Mouse (Mus musculus) MEL-GATA-1-ER (cell line): Measurements from ENCODE around the gene Dennd5b.
"Not testable (repeated sequence)": the region's sequence is repeated elsewhere in the genome, so short reads cannot be mapped to it uniquely, and the experiment has no call there.

Experiments used
- DNase-seq: peaks from one replicate; pipeline ENCODE4 v3.0.0-alpha.2; 2012; ENCODE audit warnings: low read depth; ENCODE audit errors: extremely low read depth

Gene Dennd5b

DNA sequence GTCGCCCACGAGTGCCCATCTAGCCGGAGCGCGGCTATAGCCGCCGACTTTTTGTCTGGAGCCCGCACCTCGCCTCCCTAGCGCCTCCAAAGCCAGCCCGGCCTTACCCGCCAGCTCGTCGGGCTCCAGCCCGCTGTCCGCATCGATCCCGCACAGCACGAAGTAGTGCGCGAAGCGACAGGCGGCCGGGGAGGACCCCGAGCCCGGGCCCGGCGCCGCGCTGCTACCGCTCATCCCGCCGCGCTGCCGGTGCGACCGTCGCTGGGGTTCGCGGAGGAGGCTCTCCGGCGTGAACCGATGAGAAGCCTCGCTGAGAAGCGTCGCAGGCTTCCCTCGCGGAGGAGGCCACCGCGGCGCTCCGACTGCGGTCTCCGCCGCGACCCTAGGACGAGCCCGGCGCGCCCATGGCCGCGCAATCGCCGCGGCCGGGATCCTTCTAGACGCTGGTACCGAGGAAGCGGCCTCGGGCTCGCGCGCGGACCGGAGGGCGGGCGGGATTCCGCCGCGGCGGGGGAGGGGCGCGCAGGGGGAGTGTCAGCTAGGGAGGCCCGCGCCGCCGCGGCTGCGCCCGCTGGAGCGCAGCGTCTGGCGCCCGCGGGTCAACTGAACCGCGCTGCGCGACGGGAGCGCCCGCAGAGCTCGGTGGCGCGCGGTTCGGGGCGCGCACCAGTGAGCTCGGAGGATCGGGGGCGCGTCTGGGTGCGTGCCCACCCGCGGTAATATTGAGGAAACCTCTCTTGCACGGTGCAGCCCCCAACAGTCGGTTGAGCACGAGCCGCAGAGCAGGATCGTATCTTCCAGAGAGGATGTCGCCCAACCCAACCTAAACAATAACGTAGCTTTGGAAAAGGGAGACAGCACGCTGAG, at the start of gene Dennd5b:
TSS of gene Dennd5b (minus strand) at position 605 of the 867 bp plus-strand sequence.
- no peak for DNase-seq

DNA sequence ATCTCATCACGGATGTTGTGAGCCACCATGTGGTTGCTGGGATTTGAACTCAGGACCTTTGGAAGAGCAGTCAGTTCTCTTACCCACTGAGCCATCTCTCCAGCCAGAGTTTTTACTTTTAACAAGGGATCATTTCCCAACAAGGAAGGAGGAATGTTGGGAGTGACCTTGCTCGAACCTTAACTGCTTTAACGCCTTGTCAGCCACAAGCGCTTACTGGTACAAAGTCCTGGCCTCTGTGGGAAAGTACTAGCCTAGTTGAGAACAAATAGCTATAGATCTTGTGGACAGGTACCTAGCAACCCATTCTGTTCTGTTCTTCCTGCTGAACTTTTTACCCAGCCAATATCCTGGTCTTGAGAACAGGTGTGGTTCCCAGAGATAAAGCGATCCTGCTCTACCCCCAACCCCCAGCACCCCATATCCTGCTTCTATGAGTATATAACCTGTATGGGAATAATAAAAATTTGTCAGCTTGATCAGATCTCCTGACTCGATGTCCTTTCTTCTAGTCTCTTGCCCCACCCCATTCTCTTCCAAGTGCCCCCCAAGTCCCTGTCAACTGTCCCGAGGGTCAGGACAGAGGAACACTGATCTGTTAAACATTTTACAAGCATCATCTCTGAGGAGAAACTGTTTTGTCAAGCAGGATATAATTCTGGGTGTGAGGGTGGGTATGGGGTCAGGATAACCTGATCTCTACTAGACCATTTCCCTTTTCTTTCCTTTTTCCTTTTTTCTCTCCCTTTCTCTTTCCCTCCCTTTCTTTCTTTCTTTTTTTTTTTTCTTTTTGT, 47.2 kb upstream of the Dennd5b start:
- DNase-seq = no peak

DNA sequence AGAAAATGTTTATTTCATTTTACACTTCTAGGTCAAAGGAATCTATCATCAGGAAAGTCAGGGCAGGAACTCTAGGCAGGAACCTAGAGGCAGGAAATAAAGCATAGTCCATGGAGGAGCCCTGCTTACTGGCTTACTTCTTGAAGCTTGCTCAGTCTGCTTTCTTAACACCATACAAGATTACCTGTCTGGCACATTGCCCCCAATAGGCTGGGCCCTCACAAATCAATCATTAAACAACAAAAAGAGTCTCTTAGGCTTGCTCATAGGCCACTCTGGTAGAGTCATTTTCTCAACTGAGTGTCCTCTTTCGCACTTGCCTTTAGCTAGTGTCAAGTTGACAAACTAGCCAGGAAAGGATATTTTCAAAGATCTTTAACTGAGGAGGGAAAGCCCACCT, 43.7 kb upstream of the Dennd5b start:
- no peak for DNase-seq

DNA sequence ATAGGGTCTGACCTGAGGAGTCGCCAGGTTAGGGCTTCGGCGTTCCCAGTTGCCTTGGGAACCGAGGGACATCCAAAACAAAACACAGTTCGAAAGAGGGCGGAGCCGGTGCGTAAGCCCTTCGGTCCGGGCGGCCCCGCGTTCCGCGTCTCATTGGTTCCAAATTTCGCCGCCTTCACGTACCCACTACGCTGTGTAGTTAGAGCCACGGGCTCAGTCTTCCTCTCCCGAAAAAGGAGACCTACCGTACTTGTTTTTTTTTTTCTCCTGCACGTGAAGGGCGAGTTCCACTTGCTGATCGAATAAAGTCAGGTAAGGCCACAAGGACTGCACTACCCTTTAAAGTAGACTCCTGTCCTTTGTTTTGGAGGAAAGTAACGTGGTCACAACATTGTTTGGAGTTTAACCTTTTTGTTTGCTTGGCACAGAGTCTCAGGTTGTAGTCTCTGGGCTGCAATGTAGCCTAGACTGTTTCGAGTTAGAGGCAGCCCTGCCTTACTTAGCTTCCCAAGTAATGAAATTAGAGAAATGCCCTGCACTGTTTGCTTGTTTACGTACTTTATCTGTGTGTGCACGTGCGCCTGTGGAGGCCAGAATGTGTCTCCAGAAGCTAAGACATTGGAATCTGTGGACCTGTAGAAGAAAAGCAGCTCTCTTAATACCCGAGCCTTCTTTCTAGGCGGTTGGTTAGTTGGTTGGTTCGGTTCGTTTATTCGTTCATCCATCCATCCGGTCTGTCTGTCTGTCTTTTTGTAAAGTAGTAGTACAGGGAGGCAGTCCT, 40.1 kb upstream of the Dennd5b start:
- DNase-seq = peak; percentile 78

DNA sequence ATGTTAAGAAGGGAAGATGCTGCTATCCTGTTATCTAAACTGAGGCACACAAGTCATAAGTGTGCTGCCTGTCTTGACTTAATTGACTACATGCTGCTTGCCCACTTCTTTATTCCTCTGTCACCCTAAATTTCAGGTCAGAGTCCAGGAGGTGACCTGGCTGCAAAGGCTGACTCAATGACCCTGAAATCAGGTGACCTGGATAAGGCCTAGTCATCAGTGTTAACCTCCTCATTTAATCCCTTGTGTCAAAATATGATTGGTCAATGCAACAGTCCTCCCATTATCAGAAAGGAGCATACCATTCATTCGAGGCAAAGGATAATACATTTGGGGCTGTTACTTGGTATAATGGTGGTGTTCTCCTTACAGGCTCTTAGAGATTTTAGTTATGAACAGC, 38.0 kb upstream of the Dennd5b start, which contains the start of gene Etfbkmt:
TSS of gene Etfbkmt (plus strand) at position 379 of the 400 bp plus-strand sequence.
- DNase-seq = no peak

DNA sequence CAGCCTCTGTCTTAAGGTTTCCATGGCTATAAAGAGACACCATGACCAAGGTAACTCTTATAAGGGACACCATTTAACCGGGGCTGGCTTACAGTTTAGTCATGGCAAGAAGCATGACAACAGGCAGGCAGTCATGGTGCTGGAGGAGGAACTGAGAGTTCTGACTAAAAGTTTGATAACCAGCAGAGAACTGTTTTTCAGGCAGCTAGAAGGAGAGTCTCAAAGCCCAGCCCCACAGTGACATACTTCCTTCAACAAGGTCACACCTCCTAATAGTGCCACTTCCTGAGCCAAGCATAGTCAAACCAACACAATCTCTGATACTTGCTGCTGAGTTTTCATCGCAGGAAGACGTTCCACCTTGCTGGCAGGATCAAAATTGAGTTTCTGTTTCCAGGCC, 37.5 kb upstream of the Dennd5b start:
- DNase-seq = no peak

DNA sequence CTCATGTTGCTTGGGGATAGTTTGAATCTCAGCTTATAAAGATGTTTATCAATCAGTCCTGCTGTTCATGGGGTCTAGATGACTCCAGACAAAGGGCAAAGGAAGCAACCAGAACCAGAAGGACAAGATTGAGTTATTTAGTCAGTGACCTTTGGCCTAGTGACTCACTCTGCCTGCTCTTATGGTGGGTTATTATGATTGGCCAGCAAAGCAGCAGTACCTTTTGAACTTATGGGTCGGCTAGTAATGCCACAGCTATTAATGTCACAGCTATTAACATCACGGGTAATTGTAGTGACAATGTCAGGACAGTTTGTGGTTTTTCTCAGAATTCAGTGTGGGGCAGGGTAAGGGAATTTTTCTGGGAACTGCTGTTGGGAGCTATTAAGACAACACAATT, 36.5 kb upstream of the Dennd5b start:
- no peak for DNase-seq

DNA sequence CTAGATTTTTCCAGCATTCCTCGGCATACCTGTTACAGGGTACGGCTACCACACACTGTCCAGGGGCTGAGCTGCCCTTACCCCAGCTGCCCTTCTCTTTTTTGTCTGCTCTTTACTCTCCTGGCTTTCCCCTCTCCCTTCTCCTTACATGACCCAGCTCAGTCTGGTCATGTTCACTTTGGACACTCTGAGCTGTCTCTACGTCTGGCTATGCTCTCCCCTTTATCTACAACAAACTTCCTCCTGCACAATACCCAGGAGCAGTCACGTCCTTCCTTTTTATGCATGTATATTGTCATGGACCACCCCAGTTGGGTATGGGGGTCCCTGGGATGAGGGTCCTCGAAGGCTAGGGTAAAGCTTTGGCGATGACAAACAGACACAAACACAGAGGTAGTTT, 34.2 kb upstream of the Dennd5b start:
- DNase-seq = no peak

DNA sequence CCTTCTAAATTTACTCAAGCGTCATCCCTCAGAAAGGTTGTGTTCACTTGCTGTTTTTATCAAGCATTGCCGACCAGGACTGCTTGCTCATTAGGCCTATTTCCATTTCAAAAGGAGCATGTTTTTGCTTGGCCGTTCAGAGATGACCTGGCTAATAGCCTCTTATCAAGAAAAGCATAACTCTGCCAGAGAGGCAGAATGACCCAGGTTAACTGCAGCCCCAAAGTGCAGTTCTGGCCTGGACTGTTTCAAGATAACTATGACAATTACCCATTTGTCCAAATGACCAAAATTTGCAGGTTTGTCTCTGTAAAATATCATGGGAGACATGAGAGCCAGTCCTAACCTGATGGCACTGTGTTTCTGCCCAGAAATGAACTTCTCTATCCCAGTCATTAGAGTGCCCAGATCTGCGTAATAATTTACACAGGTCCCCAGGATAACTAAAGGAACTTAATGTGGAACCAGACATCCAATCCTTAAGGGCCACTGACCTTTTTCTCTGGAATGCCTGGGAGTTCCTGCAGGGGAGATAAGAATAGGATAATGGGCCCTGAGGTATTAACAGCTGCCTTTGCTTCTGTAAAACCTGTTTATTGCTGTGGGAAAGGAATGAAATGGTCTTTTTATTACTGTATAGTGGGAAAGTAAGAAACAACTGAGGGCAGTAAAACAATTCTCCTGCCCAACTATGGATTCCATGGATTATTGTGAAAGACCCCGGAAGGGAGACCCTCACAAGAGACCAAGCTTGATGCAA, 33.1 kb upstream of the Dennd5b start:
- no peak for DNase-seq

DNA sequence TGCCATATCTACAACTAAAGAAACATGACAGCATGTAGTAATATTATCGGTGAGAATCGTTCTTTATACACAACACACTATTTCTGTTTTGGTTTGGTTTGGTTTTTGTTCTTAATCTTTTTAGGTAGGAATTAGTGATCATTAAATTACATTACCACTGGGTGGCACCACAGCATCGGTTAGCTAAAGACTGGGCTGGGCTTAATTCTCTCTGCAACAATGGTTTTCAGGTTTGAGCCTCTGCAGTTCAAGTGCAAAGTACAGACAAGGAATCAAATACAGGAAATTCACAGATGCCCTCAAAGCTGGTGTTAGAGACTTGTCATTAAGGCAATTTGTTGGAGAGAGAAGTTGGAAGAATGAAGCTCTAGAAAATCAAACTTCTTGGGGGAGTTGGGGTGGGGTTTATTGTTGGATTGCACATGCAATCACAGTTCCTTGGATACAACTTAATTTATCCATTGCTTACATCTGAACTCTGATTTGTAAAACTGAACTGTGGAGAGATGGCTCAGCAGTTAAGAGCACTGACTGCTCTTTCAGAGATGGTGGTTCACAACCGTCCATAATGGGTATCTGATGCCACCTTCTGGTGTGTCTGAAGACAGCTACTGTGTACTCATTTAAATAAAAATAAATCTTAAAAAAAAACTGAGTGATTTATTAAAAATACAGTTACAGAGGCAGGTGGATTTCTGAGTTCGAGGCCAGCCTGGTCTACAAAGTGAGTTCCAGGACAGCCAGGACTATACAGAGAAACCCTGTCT, 31.0 kb upstream of the Dennd5b start:
- DNase-seq = peak; percentile 65

DNA sequence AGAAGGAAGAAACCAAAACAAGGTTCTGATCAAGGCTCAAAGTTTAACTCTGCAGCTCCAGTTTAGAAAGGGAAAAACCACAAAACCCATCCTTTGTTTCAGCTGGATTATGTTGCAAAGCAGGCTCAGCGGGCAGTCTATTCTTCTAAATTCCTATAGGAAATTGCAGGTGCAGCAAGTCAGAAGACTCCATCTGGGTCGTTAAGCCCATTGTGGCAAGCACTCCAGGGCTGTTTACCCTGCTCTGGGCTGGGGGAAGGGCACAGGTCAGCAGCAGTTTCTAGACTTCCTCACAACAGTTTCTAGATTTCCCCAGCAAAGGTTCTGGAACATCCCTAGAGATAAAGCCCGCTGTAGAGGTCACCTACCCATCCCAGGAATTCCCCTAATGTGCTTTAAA, 29.6 kb upstream of the Dennd5b start:
- no peak for DNase-seq

DNA sequence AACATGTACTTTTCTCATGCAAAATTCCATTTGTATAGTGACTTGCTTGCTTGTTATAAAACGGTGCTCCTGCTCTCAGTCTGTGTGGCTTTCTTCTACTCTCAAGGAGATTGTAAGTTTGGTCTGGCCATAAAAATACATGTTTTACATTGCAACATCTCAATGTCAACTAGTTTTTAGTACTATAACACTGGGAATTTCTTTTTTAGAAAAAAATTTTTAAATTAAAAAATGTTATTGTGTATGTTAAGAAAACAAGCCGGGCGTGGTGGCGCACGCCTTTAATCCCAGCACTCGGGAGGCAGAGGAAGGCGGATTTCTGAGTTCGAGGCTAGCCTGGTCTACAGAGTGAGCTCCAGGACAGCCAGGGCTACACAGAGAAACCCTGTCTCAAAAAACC, 28.4 kb upstream of the Dennd5b start, which contains the start of gene Gm10203:
TSS of gene Gm10203 (plus strand) at position 301 of the 400 bp plus-strand sequence.
- not testable (repeated sequence) for DNase-seq

DNA sequence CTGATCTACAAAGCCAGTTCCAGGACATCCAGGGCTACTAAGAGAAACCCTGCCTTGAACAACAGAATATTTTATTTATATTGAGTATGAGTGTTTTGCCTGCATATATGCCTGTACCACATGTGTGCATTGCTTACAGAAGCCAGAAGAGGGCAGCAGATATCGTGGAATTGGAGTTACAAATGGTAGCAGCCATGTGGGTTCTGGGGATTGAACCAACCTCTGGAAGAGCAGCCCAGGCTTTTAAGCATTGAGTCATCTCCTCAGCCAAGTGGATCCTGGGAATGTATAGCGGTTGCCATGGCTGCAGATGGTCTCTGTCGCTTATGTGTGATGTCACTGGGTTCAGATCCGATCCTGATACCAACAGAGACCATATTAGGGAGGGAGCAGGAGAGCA, 25.2 kb upstream of the Dennd5b start:
- peak; percentile 67 for DNase-seq

DNA sequence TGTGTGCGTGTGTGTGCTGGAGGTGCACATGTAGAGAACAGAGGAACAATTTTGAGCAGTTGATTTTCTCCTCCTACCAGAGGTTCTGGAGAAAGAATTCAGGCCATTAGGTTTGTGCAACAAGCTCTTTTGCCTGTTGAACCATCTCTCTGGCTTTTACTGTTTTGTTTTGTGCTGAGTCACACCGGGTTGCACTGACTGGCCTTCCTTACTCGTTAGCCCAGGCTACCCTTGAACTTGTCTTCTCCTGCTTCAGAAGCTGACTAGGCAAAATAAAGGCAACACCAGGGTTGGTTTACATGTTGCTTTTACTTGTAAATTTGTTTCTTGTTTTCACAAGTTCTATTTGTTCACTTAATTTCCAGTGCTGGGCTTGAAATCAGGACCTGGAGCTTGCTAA, 21.6 kb upstream of the Dennd5b start:
- no peak for DNase-seq

DNA sequence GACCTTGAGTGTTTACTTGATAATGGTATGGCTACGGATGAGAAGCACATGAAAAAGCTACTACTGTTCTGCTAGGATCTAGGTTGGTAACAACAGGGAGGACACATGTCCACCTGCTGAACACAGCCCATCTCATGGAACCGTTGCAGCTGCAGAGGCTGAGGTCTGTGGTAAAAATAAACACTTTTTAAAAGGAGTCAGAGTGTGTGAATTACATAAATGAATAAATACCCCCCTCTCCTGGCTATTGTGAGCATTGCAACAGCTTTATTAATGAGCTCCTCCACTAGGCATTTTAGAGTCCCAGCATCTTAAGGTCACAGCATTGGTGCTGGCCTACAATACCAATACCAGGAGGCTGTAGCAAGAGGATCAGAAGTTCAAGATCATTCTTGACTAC, 18.4 kb upstream of the Dennd5b start:
- peak; percentile 36 for DNase-seq

DNA sequence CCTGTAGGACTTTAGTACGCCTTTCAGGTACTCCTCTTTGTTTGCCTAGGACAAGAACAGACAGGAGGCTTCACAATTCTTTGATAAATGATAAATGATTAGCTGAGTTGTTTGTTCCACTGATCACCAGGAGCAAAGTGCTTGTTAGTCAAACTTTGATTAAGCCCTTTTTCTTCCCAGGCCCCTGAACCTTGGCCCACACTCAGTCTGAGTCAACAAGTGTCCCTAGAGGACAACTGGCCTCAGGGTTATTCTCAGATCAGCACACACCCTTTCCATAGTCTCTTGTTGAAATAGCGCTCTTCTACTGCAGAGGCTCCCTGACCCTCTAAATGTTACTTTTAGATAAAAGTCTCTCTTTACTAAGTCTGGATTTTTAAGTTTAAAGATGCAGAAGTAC, 17.5 kb upstream of the Dennd5b start:
- DNase-seq = no peak

DNA sequence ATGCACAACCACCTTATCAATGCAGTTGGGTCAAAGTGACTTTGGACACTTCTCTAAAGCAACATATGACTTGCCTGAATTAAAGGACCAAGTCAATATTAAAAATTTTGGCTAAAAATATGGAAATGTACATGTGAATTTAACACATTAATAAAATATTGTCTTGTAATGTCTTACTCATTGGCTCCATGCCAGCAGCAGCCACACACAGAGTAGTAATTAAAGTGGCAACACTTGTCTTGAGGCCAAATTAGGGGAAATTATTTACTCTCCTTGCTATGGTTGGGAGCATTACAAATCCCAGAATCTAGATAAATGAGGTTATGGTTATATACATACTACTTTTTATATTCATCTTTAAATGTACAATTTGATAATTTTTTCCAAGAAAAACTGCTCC, 15.5 kb upstream of the Dennd5b start:
- no peak for DNase-seq

DNA sequence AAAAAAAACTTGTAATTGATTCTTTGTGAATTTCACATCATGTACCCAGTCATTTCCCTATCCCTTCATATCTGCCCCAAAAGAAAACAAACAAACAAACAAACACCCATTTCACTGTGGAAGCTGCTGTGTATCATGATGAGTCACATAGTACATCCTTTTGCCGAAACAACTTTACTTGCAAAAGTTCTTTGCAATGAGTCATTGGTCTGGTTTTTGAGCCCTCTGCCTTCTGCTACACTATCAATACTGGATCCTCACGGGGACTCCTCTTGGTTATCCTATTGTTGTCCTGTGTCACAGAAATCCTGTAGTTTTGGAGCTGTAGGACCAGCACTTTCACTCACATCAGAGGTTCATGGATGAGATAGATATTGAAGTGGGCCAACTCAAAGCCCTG, 7.4 kb upstream of the Dennd5b start:
- DNase-seq = no peak

DNA sequence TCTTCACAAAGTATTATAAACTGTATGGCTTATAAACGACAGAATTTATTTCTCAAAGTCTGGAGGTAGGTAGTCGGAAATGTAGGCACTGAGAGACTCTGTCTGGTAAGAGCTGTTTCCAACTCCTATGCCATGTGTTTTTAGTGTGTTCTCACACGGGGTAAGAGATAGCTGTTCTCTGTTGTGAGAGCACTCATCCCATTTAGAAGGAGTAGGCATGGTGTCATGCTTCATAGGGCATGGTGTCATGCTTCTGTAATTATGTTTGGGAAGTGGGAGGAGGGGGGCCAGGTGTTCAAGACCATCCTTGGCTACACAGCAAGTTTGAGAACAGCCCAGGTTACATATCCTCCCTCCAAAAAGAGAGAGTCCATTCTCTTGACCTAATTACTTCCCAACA, 6.1 kb upstream of the Dennd5b start:
- DNase-seq = no peak

DNA sequence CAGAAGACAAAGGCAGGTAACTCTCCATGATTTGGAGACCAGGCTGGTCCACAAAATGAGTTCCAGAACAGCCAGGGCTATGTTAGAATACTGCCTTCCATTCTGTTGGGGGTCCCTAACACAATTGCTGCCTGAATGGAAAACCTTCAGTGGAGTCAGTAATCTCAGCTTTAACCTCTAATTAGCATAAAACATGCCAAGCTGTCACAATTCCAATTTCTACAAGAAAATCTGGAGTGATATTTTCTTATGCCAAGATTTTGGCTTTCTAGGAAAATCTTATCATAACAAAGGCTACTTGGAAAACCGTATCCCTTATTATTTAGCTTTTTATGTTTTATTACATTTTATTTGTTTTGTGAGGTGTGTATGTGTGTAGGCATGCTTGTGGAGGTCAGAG, 2.0 kb upstream of the Dennd5b start:
- DNase-seq = no peak
